Mouse (Mus musculus) C2C12 (cell line): Measurements from ENCODE around the gene Efcab6.

Experiments
- CEBPB ChIP-seq: IDR thresholded peaks from one replicate; pipeline ENCODE4 v1.6.1; 2011; ENCODE audit warnings: low read depth, mild to moderate bottlenecking, control low read depth, moderate library complexity
- CTCF ChIP-seq: IDR thresholded peaks from one replicate; pipeline ENCODE4 v1.5.1; 2011; ENCODE audit not compliant: control insufficient read depth, insufficient read depth, insufficient read length
- MAX ChIP-seq: IDR thresholded peaks from one replicate; pipeline ENCODE4 v1.6.1; 2011; ENCODE audit warnings: mild to moderate bottlenecking, control low read depth
- MYOD1 ChIP-seq: IDR thresholded peaks from one replicate; pipeline ENCODE4 v1.6.1; 2011; ENCODE audit warnings: low read depth; ENCODE audit not compliant: control insufficient read depth, insufficient read length
- MYOG ChIP-seq: IDR thresholded peaks from one replicate; pipeline ENCODE4 v1.6.1; 2011; ENCODE audit not compliant: control insufficient read depth, insufficient read length; ENCODE audit errors: extremely low read depth
- USF1 ChIP-seq: IDR thresholded peaks from one replicate; pipeline ENCODE4 v1.6.1; 2011; ENCODE audit warnings: low read depth, mild to moderate bottlenecking, control low read depth, moderate library complexity

- TF ChIP-seq CTCF: no peak
- no peak for TF ChIP-seq MAX
- no peak for TF ChIP-seq MYOG
- TF ChIP-seq USF1: no peak
- TF ChIP-seq CEBPB: no peak
- TF ChIP-seq MYOD1: no peak
These were observed 82.8 kb downstream of the Efcab6 start for GRCm38 (mm10) chr15:83982186-83982936.
